Mouse (Mus musculus): ENCODE results near the gene Traf7. TPM values are rescaled to one million over a fixed set of nuclear protein-coding genes. Genes with fewer than 3 reads are reported as not detected.

The Traf7 gene
- polyA plus RNA-seq, 1 experiment from 2014 or later = 64.3 TPM

DNA sequence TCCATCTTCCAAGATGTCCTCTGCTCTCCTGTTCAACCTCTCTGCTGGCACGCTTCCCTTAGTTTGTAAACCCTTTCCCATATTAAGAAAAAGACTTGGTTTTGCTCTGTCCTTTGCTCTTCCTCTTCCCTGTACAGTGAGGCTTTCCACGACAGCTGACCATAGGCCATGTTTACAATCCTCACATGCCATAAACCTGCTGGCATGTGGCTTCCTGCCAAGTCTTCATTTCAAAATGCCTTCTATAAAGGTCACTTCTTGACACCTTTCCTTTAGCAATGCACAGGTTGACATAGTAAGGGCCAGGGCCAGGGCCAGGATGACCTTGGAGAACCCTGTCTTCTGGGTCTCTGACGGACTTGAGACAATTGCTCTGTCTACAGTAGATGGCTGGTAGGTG lies 18.5 kb upstream of the Traf7 start:
- DNase-seq (ENCODE audit: low spot score) = no peak

DNA sequence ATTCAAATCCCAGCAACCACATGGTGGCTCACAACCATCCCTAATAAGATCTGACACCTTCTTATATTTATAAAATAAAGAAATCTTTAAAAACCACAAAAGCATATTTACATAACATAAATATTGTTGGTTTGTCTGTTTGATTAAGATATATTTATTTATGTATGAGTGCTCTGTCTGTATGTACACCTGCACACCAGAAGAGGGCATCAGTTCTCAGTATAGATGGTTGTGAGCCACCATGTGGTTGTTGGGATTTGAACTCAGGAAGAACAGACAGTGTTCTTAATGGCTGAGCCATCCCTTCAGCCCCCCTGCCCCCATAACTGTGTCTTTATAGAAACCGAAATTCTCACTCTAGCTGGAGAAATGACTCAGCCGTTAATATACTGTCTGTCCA lies 17.5 kb upstream of the Traf7 start:
- DNase-seq (ENCODE audit: low spot score) = no peak

DNA sequence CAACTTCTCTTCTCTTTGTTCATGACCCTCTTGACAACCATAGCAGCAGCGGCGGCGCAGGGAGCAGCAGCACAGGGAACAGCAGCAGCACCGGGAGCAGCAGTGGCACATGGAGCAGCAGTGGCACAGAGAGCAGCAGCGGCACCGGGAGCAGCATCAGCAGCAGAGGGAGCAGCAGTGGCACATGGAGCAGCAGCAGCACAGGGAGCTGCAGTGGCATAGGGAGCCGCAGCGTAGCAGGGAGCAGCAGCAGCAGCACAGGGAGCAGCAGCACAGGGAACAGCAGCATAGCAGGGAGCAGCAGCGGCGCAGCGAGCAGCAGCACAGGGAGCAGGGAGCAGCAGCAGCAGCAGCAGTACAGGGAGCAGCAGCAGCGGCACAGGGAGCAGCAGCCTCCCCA lies 16.9 kb upstream of the Traf7 start:
- DNase-seq (ENCODE audit: low spot score) = no peak

DNA sequence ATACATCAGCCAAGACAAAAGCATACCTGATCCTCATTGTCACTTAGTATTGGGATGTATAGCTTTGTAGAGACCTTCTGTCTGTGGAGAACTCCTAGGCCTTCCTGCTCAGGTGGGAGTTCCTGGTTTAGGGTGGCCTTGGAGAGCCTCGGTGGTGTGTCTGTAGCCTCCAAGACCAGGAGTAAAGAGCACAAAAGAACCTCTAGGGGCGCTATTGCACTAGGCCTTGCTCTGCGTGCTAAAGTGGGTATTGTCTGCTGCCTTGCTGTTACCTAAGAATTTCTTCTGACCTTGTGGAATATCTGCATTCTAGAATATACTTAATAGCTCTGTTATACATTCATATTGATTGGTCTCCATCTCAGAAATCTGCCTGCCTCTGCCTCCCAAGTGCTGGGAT lies 12.6 kb upstream of the Traf7 start:
- peak; percentile 76 for DNase-seq (ENCODE audit: low spot score)

DNA sequence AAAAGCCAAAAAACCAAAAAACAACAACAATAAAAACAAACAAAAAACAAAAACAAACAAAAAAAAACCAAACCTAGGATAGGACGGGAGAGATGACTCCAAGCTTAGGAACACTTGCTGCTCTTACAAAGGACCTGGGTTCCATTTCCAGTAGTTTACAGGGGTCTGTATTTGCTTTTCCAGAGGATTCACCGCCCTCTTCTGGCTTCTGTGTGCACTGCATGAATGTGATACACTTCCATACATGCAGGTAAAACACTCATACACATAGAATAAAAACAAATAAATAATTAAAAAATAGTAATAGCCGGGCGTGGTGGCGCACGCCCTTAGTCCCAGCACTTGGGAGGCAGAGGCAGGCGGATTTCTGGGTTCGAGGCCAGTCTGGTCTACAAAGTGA lies 11.2 kb upstream of the Traf7 start:
- peak; percentile 38 for DNase-seq (ENCODE audit: low spot score)

DNA sequence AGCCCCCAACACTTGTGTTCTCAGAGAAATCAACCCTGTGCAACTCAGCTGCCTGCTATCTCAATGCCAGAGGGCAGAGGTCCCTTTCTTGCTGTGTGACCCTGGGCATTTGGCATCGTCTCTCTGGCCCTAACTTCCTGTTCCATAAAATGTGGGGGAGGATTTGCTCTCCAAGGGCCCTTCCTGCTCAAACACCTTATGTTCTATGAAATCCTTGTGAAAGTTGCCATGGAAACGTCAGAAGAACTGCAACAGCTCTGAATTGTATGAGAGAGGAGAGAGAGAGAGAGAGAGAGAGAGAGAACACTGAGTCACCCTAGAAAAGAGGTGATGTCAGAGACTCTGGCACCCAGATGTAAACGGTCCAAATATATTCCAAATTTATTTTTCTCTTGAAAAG lies 9.8 kb upstream of the Traf7 start:
- no peak for DNase-seq (ENCODE audit: low spot score)

DNA sequence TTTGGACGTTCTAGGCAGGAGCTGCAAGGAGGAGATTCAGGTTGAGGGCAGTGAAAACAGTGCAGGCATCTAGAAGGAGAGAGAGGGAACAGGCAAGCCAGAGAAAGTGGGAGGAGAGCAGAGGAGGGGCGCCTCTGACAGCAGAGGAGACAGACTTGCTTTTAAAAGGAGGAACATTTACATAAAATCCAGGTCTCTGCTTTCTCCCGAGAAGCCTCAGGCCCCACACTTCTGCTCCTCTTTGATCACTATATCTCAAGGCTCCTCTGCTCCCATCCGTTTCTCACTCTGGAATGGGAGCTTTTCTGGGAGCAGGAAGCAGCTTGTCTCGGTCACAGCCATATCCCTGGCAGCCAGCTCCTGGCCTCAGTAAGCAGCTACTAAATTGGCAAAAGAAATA lies 7.6 kb upstream of the Traf7 start:
- no peak for DNase-seq (ENCODE audit: low spot score)

DNA sequence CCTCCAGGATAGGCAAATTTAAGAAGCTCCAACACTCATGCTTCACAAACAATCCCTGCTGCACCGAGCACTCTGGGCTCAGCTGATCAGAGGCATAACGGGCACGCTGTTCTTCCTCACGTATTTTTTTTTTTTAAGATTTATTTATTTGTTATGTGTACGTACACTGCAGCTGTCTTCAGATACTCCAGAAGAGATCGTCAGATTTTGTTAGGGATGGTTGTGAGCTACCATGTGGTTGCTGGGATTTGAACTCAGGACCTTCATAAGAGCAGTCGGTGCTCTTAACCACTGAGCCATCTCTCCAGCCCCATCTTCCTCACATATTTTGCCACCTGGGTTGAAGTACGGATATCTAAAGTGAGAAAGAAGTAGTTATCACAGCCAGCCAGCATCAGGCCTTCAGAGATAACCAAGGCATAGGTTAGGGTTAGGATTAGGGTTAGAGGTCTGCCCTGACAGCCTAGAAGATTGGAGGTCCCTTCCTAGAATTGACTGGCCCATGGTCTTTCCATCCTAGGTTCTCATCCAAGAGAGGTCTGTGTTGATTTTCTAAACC lies 6.5 kb upstream of the Traf7 start, which contains the start of gene Rab26:
Gene Rab26 (minus strand): TSS at position 51 of the 559 bp plus-strand sequence.
- DNase-seq (ENCODE audit: low spot score) = no peak

DNA sequence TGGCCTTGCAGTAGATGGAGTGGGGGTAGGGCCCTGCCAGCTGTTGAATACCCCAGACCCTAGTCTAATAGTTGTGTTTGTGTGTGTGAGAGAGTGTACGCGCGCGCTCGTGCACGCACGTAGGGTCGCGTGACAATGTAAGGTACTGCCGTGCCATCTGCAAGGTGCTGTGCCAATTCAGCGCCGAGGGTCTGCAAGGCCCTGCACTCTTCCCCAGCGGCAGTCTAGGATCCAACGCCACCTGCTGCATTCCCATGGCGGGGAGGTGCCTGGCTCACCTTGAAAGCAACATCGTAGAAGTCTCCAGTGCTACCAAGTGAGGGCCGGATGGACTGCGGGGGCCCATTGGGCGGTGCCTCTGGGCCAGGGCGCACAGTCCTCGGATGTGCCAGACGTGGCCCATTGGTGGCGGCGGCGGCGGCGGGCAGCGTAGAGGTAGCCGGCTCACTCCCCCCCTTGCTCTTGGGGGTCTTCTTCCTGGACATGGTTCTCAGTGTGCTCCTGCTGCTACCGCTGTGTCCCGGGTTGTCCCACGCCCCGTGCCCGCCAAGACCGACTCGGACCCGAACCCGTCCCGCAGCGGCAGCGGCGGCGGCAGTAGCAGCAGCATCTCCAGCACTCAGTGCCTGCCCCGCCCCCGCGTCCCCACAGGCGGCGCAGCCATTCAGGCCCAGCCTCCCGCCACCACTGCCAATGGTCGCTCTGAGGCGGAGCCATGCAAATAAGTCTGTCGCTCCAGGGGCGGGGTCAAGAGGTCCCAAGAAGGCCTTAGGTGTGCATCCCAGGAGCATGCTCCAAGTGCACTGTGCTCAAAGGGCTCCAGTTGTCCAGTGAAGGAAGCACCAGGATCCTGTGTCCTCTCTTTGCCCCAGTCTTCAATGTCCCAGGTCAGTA lies 5.6 kb upstream of the Traf7 start:
- DNase-seq (ENCODE audit: low spot score) = peak; percentile 84

DNA sequence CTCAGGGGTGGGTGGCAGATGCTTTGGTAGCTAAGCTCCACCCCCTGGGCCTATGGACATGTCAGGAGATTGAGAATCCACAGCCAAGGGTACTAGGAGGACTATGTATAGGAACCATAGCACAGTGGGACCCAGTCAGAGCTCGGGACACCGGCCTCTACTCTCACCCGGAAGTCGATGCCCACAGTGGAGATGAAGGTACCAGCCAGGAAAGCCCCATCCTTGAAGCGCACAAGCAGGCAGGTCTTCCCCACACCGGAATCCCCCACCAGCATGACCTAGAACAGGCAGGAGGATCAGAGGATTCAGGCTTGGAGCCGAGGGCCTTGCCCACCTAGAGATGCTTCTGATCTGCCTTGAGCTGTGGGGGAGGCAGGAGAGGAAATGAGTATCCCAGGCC lies 4.3 kb upstream of the Traf7 start:
- no peak for DNase-seq (ENCODE audit: low spot score)

DNA sequence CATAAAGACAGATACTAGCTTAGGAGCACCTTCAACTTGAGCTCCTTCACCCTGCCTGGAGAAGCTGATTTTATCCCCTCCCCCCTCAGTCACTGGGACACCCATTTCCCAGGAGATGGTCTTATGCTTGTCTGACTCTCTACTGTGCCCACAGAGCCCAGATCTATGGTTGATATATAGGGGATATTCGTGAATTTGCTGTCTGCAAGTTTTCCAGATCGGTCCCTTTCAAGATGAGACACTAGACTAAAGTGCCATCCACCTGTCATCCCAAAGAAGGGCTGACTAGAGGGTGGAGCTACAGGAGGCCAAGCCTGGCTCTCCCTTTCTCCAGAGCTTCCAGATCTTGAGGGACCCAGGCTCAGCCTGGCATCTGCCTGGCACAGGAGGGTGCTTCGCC lies 3.3 kb upstream of the Traf7 start:
- no peak for DNase-seq (ENCODE audit: low spot score)

DNA sequence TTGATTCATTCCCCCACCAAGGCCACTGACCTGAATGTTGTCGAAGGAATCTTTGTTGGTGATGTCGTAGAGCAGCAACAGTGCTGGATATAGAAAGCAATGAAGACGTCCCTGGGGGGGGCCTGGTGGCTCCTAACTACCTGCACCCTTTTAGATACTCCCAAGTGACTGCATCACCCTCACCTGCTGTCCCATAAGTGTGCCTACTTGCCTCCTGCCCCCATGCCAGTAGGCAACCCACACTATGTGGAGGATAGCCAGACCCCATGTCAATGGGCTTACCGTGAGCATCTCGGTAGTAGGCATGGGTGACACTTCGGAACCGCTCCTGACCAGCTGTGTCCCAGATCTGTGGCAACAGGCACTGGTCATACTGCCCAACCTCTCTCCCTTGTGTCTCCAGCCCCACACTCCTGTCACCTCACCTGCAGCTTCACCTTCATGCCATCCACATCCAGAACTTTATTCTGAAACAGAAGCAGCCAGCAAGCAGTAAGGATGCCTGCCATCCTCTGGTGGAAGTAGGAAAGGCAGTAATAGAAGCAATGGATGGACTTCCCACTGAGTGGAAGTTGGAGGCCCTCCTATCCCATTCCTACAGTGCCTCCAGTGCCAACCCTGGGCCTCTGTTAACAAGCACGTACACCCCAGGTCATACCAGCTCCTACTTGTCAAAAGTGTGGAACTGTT lies 2.8 kb upstream of the Traf7 start:
- no peak for DNase-seq (ENCODE audit: low spot score)

DNA sequence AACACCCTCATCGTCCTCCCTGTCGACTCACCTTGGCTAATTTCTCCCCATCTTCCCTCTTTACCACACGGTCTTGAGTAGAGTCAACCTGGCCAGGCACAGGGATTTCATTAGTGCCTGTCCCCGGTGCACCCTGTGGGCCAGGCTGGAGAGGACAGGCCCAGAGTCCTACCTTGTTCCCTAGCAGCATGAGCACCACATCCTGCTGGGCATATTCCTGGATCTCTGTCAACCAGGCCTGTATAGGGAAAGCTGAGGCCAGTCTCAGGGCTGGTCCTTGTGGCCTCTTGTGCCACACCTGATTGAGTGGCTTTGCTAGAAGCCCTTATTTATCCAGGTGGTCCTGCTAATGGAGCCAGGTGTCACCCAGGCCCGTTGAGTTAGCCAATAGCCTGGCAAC lies 2.1 kb upstream of the Traf7 start:
- DNase-seq (ENCODE audit: low spot score) = no peak

DNA sequence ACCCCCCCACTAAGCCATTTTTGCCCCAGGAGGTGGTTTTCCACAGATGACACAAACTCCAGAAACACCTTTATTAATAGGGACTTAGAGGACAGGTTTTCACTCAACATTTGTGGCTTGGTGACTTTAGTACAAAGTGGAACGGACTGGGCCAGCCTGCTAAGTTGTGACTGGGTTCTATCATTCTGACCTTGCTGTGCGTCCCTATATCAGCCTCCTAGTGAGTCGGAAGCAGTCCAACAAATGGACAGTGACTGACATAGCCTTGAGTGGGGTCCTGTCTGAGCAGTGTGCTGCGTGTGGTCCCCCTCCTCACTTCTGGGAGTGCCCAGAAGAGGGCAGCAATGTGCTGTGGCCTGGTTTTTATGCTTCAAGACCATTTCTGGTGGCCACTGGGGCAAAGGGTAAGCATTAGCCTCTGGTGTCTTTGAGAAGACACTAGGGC lies 1.3 kb upstream of the Traf7 start:
- DNase-seq (ENCODE audit: low spot score) = peak; percentile 65

DNA sequence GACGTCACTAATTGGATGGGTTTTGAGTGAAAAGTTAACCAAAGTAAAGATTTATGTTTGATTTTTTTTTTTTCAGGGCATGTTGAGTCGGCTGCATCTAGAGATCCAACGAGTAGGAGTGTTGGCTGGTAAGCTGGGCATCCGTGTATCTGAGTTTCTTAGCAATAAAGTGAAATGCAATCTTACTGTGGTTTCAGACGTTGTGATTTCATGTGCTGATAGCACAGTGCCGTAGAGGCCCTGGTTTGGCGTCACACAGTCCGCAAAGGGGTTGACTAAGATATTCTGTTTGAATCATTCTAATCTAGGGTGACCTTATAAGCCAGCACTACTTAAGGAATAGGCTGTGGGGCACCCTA lies 801 bp upstream of the Traf7 start:
- peak; percentile 14 for DNase-seq (ENCODE audit: low spot score)

DNA sequence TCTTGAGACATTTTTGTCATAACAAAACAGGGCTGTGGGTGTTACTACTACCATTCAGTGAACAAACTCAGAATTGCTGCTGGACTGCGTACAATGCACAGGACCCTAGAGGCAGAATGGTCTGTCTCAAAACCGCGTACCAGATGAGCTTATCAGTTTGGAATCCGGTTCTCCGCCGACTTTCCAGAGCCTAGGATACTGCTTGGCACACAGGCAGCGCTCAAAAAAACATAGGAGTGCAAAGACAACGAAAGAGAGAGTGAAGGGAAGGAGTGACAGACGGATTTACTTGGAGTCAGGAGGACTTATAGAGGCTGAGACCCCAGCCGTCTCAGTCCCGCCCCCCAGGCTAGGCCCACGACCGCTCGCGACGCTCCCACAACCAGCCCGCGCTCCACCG lies 423 bp downstream of the Traf7 start:
- DNase-seq (ENCODE audit: low spot score) = no peak

DNA sequence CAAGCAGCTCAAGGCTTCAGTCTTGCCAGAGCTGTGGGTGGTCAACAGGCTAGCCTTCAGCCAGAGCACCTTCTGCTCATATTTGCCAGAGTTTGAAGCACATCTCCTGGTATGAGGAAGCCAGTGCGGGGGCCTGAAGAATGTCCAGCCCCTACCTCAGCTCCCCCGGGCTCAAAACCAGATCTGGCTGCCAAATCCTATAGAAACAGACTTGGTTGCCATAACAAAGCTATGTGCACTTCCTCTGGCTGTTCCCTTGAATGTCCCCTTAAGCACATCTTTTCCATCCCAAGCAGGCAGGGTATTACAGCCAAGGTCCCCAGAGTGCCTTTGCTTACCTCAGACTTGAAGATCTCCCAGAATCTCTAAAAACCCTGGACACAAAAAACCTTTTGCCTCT lies 3.0 kb downstream of the Traf7 start:
- no peak for DNase-seq (ENCODE audit: low spot score)

DNA sequence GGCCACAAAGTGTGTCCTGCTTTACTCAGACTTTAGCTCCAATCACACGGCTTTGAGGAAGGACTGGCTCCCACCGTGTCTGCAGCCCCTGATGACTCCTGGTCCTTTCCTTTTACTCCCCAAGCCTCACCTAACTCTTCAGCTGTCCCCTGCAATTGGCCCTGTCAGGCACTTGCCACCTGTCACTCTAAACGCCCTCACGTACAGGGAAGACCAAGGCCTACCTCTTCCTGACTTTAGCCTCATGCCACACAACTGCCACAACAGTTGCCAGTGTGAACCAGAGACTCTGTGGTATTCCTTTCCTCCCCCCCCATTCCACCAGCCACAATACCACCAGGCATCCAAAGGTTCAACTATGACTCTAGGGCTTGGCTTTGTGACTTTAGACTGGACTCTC lies 7.3 kb downstream of the Traf7 start:
- DNase-seq (ENCODE audit: low spot score) = no peak

DNA sequence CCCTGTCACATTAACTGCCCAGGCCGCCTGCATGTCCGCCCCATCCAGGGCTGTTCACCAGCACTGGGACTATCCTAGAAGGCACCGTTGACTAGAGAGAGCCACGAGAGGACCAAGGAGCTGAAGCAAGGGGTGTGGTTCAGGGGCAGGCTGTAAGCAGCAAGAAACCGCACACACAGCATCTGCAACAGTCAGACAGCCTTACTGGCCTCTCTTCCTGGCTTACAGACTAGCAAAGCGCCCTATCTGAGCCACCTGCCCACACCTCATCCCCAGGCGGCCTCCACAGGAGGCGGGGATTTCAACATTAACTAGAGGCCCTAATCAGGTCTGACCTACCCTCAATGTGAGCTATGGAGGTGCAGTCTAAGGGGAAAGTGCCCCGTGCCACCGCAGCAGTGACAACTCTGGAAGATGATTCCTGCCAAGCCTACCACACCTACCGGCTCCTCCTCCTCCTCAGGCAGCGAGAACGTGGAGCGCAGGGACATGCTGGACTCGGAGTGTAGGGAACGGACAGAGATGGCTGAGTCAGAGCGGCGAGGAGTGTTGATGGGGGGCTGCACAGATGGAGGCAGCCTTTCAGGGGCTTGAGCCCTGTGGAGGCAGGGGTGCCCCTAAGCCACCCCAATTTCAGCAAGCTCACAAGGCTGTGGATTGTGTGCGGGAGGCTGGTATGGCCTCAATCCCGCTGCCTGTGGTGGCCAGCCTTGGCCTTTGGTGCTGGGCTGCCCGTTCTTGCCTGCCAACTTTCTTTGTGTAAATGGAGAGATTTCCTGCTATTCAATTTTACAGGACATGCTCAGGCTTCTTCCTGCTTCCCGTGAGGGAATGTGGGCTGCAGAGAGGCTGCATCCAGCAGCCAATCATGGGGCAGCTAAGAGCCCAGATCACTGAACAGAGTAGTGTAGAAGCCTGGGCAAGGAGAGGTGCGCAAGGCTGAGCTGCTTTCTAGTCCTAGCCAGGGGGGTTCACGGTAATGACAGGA lies 13.2 kb downstream of the Traf7 start:
- no peak for DNase-seq (ENCODE audit: low spot score)

DNA sequence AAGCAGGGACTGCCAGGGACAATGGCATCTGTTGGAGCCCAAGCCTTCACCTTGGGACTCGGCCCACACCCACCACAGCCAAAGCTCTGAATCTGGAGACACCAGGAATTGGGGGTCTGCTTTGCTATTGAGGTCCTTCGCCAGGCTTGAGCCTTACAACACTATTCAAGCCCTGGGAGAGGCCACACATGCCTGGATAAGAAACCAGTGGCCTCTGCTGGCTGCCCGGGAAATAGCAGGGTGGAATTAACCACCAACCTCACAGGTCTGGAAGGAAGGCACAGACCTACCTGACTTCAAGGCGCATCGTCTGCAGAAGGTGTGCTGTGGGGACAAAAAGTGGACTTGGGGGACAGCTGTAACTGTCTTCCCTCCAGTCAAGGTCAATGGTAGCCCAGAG lies 14.1 kb downstream of the Traf7 start:
- DNase-seq (ENCODE audit: low spot score) = peak; percentile 15

DNA sequence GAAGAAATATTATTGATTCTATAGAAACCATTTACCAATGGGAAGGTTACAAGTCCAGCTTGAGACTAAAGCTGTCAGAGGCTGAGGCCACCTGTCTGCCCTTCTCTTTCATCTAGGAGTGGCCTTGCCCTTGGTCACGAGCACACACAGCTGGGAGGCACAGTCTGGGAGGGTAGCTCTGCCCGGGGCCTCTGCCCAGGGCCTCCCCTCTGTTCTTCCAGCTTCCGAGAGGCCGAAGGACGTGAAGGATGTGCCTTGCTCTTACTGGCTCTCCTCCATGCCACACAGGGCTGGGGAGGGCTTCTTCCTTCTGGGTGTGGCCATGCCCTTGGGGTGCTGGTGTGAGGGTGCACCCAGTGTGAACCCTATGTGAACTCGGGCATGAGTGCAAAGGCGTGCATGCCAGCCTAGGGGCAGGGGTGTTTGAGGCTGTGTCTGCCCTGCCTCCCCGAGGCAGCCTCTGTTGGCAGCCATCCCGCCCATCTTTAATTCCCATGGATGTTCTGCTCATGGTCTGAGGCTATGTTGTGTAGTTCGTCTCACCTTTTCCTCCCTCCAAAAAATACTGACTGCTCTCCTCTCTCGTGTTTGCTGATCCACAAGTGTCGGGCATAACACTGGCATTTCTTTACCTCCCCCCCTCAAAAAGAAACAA lies 19.8 kb downstream of the Traf7 start:
- DNase-seq (ENCODE audit: low spot score) = no peak

Data from thymus, postnatal 0 days (tissue).